Mouse (Mus musculus) gastrocnemius, postnatal 4 days (tissue): Measurements from ENCODE around the gene Krtap1-3. TPM values are rescaled to one million over a fixed set of nuclear protein-coding genes. Genes with fewer than 3 reads are reported as not detected.
A peak's percentile ranks its signal among the peaks of the same experiment; 100 is the strongest.
"Not testable (repeated sequence)": the region's sequence is repeated elsewhere in the genome, so short reads cannot be mapped to it uniquely, and the experiment has no call there.

Experiments used
- DNase-seq, 2 experiments: peaks; one replicate each; pipeline ENCODE4 v3.0.0; 2021 to 2022; ENCODE audit warnings: low spot score in 2 of 2, mixed read lengths in 2 of 2
- long read RNA-seq, 2 experiments: library from polyadenylated mRNA; stranded (forward); transcript quantifications; one replicate each; pipeline ENCODE4 v2.0.0; 2021
- total RNA-seq, 2 experiments: library from RNA; stranded (reverse); gene quantifications; 2 replicates each; pipeline ENCODE4 v1.2.3; 2021

Gene Krtap1-3
- not detected for total RNA-seq
- long read RNA-seq, experiment 1, partial matches to known transcripts = 0 of 1 reads
- long read RNA-seq, experiment 1, other reads (novel, unspliced or antisense) = 0 of 1 reads
- long read RNA-seq, experiment 2 = 0 reads

DNA sequence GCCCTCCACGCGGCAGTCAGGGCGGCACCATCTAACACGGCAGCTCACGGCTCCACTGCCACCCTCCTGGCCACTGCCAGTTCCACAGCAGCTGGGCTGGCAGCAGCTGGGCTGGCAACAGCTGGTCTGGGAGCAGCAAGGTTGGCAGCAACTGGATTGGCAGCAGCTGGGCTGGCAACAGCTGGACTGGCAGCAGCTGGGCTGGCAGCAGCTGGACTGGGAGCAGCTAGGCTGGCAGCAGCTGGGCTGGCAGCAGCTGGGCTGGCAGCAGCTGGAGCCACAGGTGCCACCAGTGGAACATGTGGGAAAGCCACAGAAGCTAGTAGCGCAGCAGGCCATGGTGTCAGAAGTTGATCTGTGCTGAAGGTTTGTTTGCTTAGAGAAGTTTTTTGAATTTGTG is at the start of gene Krtap1-3:
TSS of gene Krtap1-3 (minus strand) at position 359 of the 400 bp plus-strand sequence.
- no peak for DNase-seq

DNA sequence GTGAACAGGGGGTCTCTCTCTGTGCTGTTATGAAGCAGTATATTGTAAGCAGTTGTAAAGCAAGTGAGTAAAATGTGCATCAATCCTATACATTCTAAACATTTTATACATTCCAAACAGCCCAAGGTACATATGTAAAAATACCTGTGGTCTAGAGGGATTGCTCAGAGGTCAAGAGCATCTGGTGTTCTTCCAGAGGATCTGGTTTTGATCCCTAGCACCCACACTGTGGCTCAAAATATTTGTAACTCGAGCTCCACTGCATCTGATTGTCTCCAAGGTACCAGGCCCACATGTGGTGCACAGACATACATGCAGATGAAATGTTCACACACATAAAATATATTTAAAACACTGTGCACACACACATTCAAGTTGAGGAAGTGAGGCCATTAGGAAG is 49.8 kb upstream of the Krtap1-3 start:
- no peak for DNase-seq

DNA sequence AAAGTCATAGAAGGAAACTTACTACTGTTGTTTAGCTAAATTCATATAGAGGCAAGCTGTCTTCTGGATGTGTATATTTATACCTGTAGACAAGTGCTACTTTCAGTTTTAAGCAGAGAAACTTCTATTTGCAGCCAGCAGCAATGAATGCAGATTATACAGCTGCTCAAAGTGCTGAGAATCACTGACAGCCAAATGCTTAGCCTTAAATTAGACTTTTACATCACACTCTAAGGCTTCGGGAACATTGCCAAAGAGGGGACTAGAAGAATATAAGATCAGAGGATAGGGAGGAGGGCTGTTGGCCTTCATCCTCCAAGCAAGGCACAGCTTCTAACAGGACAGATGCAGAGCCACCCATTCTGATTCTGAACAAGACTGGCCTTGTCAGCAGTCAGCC is 45.9 kb upstream of the Krtap1-3 start:
- no peak for DNase-seq

DNA sequence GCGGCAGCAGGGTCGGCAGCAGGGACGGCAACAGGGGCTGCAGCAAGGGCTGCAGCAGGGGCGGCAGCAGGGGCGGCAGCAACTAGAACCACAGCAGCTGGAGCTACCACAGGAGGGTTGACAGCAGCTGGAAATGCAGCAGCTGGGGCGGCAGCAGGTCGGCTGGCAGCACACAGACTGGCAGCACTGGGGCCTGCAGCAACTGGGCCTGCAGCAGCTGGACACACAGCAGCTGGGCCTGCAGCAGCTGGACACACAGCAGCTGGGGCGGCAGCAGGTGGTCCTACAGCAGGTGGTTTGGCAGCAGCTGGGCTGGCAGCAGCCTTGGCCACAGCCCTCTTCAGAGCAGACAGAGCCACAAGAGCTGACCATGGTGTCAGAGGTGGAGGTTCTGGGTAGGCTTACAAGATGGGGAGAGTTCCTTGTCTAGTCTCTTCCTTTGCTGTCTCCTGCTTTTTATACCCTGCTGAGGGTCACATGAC is 43.6 kb upstream of the Krtap1-3 start, which contains the start of gene Krtap4-2:
TSS of gene Krtap4-2 (minus strand) at position 432 of the 482 bp plus-strand sequence.
- DNase-seq = no peak

DNA sequence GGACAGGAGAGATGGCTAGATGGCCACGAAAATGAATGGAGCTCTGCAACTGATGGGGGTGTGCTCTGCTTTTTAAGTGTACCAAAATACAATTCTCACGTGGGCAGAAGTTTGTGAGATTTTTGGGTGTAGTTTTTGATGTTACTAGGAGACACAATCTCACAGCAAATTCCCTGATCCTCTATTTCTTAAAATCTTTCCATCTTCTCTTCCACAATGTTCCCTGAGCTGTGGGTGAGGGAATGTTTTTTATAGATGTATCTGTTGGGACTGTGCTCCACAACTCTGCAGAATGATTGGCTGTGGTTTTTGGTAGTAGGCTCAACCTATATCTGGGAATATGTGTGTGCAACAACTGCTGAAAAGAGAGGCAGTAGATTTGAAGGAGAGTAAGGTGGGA is 42.2 kb upstream of the Krtap1-3 start:
- DNase-seq = no peak

DNA sequence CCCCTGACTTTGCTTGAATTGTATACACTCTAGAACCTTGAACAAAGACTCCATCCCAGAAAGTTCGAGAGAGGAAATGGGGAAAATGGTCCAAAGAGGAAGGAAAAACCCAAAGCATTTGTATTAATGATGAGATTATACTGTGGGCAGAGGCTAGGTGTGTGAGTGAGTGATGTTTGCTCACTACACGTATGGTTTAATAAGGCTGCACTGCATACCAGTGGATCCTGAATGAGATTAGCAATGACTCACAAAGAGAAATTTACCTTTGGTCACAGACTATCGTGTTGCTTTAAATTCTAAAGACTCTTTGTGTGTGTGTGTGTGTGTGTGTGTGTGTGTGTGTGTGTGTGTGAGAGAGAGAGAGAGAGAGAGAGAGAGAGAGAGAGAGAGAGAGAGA is 39.8 kb upstream of the Krtap1-3 start:
- DNase-seq = no peak

DNA sequence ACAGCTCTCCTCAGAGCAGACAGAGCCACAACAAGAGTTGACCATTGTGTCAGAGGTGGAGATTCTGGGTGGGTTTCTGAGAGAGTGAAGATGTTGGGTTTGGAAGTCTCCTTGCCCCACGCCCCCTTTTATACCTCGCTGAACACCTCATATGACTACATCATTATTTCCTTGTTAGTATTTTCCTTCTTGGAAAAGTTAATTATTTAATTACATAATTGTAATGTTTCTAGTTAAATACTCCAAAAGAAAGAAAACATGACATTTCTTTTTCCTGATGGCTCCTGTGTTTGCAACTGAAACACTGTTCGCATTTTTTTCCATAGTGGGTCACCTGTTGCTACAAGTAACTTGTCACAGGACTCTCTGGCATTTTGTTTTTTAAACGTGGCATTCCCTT is 37.0 kb upstream of the Krtap1-3 start, which contains the start of gene Krtap4-1:
TSS of gene Krtap4-1 (minus strand) at position 101 of the 400 bp plus-strand sequence.
- DNase-seq = no peak

DNA sequence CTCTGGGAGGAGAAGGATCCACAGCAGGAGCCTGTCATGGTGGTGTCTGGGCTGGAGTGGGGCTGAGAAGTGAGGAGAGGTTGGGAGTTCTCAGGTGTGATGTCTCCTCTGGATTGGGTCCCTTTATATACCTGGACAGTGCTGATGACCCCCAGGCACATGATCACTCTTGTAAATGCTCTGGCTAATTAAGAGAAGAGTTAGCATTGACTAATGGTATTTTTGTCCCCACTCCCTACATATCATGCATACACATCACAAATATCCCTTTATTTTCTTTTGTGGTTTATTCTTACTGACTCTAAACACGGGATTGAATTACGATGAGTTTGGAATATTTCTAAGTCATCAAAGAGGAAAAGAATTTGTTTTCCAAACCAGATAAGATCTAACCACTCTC is 29.2 kb upstream of the Krtap1-3 start, which contains the start of gene Gm11562:
TSS of gene Gm11562 (minus strand) at position 101 of the 400 bp plus-strand sequence.
- no peak for DNase-seq

DNA sequence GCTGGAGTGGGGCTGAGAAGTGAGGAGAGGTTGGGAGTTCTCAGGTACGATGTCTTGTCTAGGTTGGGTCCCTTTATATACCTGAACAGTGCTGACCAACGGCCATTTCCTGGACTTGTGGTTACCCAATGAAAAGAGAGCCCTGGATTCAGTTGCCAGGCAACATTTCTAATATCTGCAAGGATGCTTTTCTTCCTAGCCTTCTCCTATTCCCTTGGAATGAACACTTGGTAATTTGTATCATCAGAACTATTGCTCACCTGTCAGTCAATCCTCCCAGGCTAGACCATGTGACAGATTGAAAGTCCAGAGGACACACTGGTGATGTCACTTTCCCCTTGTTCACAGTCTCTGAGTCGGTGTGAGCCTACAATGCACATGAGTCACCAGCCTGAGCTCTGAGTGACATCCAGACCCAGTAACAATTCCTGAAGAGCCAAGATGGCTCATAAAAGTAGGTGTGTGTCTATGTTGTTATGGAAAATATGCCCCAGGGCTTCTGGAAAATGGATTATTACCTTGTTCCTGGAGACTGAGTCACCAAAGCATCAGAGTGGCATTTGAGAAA is 23.7 kb upstream of the Krtap1-3 start, which contains the start of gene Krtap2-4:
TSS of gene Krtap2-4 (minus strand) at position 51 of the 568 bp plus-strand sequence.
- DNase-seq = no peak

DNA sequence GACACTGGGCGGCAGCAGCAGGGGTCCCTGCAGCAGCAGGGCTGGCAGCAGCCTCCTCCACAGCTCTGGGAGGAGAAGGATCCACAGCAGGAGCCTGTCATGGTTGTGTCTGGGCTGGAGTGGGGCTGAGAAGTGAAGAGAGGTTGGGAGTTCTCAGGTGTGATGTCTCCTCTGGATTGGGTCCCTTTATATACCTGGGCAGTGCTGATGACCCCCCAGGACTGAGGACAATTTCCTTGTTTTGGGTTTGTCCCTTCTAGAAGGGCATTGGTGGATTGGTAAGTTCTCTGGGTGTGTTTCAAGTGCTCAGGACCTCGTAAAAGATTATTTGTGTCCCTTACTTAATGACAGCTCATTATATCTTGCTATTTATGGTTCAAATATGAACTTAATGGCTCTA is 18.9 kb upstream of the Krtap1-3 start, which contains the start of gene Gm11937:
TSS of gene Gm11937 (minus strand) at position 101 of the 400 bp plus-strand sequence.
- DNase-seq = not testable (repeated sequence)

DNA sequence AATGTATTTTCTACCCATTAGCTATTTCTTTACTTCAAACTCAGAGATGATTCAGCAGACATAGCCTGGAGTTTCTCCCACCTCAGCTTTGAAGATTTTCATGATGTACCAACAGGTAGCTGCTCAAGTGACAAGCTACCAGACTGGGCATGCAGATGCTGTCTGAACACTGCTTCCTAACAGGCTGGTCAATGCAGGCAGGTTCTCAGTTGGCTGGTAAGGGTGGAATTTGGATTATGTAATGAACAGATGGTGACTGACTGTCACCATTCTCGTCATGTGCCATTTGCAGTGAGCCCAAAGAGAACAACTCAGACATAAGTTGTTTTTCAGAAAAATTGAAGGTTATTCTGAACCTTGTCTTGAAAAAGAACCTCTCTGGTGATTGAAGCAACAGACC is 18.0 kb upstream of the Krtap1-3 start:
- no peak for DNase-seq

DNA sequence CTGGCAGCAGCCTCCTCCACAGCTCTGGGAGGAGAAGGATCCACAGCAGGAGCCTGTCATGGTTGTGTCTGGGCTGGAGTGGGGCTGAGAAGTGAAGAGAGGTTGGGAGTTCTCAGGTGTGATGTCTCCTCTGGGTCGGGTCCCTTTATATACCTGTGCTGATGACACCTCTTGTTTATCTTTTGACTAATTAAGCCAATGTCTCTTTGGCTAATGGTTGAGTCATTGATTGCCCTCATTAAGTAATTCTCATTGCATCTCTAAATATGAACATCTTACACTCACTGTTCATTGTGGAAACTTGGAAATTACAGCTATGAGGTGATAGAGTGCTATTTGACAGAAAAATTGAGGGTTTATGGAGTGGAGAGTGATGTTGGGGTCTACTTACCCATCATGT is 12.1 kb upstream of the Krtap1-3 start, which contains the start of gene Gm11938:
TSS of gene Gm11938 (minus strand) at position 101 of the 400 bp plus-strand sequence.
- DNase-seq = not testable (repeated sequence)

DNA sequence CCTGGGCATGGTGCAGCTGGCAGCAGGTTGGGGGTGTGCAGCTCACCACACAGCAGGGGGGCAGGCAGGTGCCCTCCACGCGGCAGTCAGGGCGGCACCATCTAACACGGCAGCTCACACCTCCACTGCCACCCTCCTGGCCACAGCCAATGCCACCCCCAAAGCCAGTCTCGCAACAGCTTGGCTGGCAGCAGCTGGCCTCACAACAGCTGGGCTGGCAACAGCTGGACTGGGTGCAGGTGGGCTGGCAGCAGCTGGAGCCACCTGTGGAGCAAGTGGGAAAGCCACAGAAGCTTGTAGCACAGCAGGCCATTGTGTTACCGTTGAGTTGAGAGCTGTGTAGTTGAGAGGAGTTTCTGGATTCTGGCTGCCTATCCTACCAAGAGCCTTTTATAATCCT is 6.6 kb upstream of the Krtap1-3 start, which contains the start of gene Krtap9-3:
TSS of gene Krtap9-3 (minus strand) at position 364 of the 400 bp plus-strand sequence.
- not testable (repeated sequence) for DNase-seq

DNA sequence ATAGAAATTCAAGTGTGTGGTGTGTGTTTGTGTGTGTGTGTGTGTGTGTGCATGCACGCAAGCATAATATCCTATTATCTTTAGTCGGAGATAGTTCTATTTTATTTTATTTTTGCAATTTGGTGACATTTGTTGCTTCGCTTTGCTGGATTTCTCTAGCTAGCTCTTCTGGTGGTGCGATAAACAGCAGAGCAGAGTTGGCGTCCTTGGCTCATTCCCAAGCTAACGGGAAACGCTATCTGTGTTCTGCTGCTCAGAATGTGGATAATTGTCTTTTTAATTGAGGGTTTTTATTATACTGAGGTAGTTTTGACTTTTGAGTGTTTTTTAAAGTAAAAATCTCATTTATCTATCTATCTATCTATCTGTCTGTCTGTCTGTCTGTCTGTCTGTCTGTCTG is 6.0 kb downstream of the Krtap1-3 start:
- DNase-seq = no peak

DNA sequence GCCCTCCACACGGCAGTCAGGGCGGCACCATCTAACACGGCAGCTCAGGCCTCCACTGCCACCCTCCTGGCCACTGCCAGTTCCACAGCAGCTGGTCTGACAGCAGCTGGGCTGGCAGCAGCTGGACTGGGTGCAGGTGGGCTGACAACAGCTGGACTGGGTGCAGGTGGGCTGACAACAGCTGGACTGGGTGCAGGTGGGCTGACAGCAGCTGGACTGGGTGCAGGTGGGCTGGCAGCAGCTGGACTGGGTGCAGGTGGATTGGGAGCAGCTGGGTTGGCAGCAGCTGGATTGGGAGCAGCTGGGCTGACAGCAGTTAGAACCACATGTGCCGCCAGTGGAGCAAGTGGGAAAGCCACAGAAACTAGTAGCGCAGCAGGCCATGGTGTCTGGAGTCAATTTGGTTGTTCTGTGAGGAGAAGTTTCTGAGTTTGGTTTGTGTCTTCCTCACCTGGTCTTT is 7.9 kb downstream of the Krtap1-3 start, which contains the start of gene Krtap1-4:
TSS of gene Krtap1-4 (minus strand) at position 410 of the 460 bp plus-strand sequence.
- no peak for DNase-seq

DNA sequence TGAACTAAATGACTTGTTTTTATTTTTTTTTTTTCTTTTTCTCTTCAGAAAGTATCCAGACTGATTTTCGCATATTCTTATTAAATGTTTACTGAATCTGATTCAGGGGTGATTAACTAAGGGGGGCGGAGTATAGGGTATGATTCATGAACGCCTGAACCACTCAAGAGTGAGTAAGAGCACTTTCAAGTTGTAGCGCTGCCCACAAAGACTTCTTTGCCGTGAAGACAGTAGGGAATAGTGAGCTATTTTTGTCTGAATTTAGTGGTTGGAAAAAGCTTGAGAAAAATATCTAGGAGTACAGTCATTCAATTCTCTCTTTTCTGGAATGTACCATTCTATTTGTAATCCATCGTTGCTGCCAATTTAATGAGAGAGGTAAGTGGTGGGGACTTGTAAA is 9.6 kb downstream of the Krtap1-3 start:
- no peak for DNase-seq

DNA sequence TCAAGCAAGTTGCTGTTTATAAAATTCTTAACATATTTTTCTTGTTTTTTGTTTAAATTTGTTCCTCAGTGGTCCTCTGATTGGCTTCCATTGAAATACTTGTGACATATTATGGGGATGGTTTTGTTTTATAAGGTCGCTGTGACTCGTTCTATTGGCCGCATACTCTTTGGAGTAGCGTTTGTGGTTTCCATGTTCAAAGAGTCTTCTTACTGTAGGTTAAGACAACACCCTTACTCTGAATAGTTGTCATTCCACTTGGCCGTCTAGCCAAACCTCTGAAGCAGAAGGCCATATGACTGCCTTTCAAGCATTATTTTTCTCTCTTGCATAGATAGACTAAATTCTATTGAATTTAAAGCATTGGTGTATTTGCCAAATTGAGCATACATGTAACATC is 10.1 kb downstream of the Krtap1-3 start:
- DNase-seq = no peak

DNA sequence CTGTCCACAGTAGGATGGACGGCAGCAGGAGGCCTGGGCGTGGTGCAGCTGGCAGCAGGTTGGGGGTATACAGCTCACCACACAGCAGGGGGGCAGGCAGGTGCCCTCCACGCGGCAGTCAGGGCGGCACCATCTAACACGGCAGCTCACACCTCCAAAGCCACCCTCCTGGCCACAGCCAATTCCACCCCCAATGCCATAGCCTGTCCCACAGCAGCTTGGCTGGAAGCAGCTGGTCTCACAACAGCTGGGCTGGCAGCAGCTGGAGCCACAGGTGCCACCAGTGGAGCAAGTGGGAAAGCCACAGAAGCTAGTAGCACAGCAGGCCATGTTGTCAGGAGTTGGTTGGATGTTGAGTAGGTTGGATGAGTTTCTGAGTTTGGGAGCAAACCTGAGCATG is 10.5 kb downstream of the Krtap1-3 start, which contains the start of gene Krtap1-5:
TSS of gene Krtap1-5 (minus strand) at position 381 of the 400 bp plus-strand sequence.
- no peak for DNase-seq

DNA sequence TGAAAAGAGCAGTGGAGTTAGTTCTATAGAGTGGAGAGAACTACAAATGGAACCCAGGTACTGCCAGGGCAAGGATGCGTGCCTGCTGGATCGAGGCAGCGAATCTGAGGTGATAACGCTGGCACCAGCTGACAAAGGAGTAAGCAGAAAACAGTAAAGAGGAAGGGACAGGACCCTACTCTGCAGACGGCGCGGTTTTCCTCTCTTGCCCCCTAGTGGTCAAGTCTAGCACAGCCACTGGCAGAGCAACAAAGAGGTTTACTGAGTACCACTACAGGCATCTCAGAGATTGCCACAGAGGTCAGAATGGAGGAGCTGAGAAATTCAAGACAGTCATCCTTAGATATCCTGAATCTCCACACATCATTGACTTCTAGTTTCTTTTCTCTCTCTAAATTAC is 17.0 kb downstream of the Krtap1-3 start:
- peak; percentile 48 to 56 for DNase-seq

DNA sequence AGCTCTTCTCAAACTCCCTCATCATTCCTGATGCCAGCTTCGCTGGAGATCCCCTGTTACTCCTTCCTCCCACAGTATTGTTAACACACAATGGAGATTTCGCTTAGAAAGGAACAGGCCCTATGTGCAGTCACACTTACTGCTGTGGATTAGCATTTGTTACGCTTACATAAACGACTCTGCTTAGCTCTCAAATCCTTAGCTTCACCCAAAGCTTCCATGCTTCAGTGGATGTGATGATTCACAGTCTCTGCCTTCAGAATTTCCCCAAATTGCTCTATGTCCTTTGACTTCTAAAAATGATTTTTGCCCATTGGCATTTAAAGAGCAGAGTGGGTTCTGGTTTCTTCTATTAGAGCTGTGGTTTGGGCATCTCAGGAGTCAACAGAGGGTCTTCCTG is 18.0 kb downstream of the Krtap1-3 start:
- no peak for DNase-seq

DNA sequence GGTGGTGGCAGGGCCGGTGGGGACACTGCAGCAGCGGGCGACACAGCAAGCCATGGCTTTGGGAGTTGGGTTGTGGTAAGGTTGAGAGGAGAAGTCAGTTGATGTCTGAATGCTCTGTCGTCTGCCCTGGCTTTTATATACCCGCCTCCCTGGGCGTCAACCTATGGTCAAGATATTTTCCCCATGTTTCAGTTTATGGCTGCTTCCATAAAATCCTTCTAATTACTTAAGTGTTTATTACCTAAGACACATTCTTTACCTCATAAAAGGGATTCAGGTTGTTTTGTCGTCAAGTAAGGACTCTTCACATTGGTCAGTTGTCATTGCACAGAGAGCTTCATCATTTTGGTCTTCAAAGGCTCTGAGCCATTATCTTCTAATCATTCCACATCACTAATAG is 24.6 kb downstream of the Krtap1-3 start, which contains the start of gene Krtap3-1:
TSS of gene Krtap3-1 (minus strand) at position 101 of the 400 bp plus-strand sequence.
- no peak for DNase-seq

DNA sequence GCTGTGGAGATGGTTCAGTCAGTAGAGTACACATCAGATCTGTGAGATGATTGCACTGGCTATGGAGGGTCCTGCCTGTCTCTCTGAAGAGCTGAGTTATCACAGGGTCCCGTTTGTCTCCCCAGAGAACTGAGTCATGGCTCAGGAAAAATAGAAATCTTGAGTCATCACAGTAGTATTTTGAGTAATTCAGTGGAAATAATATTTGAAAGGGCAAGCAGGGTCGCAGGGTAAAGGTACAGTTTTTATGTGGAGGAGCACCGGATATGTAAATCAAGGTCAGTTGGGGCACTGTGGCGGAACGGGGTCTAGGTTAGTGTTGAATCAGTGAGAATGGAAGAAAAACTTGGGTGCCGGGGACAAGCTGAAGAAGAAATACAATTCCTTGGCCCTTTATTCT is 28.6 kb downstream of the Krtap1-3 start:
- no peak for DNase-seq
